Mouse (Mus musculus) hematopoietic stem cell, adult 5-6 weeks (primary cell): ENCODE measurements at regions not wholly inside any gene's neighbourhood (a gene's known extent, or its start where the extent isn't known, plus 50 kb on each side); places are given as distances from the start of the nearest gene placed in this dataset.
A peak's percentile ranks its signal among the peaks of the same experiment; 100 is the strongest.

Experiments used
- ATAC-seq, 2 experiments: fragments of 125-278 bp in 1 of 2; replicated peaks in 1 of 2; 2 replicates each; pipeline ENCODE4 v1.8.0; 2016 to 2017; ENCODE audit warnings: inconsistent platforms in 2 of 2, mild to moderate bottlenecking in 2 of 2, moderate number of reproducible peaks in 2 of 2, low read depth in 1 of 2, moderate TSS enrichment in 1 of 2; ENCODE audit not compliant: low FRiP score in 2 of 2, poor library complexity in 2 of 2, severe bottlenecking in 2 of 2, insufficient read depth in 1 of 2, low TSS enrichment in 1 of 2

DNA sequence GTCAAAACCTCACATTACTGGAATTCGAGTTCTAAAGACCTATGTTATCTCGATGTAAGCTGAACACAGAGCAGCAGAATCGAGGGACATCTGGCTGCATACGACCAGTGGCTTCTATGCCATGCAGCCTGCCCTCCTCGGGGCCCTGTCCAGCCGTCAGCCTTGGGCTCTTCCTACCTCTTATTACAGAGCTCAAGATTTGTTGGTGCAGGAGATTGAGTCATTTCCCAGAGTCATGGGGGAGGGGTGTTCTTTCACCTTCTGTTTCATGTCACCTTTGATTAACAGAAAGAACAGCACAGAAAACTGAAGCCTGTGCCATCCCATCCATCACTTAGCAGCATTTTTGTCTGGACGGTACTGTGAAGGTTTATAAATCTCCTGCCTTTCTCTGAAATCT is 52.1 kb downstream of the Sst start:
- no peak for ATAC-seq

DNA sequence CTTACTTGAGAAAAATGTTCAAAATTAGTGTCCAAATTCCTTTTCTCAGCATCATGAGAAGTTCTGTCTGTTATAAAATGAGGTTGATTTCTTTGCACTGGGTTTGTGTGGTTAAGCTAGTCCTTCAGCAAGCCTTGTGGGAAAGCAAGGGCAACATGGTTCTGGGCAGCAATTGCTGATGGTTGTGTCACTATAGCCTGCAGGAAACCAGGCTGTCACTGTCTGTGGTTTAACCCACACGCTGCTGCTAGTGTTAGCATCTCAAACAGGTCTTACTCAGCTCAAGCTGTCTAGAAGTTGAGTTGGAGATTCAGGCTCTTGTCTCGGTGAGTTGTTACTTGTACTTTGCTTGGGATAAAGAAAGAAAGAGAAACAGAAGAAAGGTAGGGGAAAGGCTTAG is 52.6 kb downstream of the Sst start:
- peak in 1 of 2 experiments; percentile 74; a peak in 3 of 4 replicates for ATAC-seq

DNA sequence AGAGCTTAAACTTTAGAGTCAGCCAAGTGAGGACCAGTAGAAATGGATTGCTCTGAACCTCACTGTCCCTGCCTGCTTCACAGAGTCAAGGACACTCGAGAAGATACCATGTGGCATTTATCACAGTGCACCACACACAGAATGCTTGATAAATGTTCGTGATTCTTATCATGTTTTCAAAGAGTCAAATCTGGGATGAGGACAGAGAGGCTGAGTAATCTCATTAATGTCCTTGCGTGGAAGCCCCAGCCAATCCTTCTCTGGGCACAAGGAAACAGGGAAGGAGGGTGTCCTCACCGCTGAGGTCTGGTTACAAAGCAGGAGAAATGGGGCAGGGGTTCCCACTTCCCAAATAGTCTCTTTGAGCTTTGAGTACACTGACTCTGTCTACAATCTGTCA is 55.8 kb downstream of the Sst start:
- no peak for ATAC-seq

DNA sequence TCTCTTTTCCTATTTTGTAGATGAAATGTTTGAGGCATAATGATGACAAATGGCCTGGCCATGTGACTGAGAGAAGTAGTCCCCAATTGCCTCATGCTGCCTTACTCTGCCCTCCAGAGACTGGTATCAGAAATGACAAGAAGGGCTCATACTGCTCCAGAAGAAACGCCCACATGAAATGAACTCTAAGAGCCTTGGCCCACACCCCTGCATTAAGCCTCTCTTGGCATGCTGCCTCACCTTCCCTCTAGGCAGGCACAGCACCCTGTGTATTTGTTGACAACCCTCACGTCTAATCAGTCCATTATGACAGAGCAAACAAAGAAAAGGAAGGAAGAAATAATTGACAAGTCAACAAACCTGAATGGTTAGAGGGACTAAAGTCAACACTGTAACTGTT is 57.2 kb downstream of the Sst start:
- ATAC-seq = no peak

DNA sequence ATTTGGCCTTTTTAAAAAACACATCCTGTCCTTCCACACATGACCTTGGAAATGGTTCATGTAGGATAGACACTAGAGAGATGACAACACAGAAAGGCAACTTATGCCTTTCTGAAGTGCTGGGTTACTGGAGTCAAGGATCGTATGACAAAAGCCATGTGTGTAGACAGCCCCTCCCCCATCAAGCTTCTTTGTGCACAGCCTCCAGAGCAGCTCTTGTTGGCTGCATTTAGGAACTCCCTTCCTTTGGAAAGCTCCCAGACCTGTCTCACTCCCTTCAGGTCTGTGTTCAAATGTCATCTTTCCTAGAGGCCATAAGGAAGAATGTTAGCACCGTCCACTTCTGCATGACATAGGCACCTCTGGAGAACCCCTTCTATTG is 57.7 kb downstream of the Sst start:
- ATAC-seq = no peak

DNA sequence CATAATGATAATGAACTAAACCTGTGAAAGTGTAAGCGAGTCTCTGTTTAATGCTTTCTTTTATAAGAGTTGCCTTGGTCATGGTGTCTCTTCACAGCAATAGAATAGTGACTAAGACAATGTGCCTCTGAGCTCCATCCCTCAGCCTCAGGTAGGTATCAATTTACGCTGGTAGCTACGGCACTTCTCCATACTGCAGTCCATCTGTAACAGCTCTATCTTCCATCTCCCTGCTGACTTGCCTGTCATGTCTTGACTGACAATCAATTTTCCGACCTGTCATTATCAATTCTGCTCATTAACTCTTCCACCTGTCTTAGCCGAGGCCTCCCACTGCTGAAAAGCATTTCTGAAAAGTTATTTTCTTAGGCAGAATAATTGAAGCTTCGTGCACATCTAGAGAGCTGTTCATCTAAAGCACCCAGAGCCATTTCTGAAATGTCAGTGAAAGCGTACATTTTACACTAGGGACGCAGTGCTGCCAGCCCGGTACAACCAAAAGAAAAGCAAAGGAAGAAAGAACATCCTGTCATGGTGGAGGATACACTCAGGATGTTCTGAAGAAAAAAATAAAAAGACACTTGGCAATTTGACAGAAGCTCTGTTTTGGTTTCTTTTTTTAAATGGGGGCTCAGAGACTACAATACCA is 58.2 kb downstream of the Sst start:
- no peak for ATAC-seq

- no peak for ATAC-seq
These were observed 65.1 kb downstream of the Sst start for GRCm38 (mm10) chr16:23825662-23826061.

DNA sequence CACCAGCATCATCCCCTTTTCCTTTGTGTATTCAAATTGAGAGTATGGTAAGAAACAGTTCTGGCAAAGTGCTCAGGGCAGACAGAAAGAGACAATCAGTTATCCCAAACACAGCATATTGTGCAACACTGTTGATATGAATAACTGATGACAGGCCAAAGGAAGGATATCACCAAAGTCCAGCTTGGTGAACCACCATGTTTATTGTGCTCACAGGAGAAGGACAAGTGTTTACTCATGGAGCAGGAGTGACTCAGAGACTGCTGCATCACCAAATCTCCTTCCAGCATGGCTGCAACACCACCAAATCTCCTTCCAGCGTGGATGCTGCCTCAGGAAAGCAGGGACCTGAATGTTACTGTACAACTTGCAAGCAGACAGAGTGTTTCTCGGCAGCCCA is 105.5 kb downstream of the Sst start:
- no peak for ATAC-seq

DNA sequence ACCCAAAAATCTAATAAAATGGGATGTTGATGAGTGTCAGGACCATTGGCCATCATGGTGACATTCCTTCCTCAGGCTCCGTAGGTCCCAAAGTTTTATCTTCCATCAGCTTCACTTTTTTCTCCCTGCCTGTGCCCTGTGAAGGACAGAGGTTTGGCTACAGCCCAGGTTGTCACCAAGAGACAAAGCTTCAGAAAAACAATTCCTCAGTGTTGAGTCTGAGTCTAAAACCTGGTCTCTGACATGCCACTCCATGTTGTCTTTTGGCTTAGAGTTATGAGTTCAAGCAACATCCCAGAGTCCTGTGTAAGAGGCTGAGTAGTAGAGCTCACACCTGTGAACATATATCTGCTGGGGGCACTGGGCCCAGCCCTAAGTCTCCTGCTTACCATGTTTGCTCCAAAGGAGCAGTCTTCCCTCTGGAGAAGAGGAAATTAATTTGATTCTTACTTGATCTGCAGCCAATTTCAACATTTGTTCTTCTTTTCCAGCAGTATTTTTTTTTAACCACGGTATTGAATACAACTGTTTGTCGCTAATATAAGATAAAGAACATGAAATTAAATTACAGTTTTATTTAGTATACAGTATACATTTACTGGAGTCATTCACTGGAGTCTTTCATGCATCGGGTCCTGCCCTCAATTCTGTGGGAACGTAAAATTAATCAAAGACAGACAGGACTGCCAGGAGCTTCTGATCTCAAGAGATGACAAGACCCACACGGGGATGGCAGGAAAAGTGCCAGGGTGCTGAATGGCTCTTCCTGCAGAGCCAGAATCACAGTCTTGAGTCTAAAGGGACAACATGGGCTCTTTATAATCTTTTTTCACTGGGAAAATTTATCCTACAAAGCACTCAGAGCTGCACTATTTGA is 106.5 kb downstream of the Sst start:
- no peak for ATAC-seq

DNA sequence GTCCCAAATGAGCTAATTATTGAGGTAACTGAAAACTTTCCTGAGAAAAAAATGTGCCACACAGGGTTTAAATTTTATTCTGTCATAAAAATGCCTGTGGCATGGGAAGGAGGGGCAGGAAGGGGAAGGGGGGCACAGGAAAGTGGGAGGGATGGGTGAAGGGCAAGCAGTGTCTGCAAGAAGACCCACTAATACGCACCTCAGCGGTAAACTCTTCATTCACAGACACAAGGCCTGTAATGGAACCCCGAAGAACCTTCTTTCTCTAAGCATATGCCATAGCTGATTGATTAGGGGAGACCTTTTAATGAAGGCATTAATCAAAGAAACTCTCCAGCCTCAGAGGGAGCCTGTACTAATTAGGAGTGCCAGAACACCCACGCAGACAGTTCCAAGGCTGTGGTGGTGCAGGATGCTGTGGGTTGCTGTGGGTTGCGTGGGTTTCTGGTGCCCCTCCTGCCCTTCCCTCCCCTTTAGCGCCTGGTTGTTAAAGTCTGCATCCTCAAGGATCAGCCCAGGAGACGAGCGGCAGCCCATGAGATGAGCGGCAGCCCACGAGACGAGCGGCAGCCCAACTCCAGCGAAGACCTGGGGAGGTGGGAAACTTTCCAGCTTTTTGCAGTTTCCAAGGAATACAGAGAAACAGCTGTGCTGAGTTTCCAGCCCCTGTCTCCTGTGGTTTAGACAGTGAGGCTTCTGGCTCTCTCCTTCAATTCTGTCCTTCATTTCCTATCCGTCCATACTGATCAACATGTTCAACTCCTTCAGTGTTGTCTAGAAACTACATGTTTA is 110.1 kb downstream of the Sst start:
- no peak for ATAC-seq

DNA sequence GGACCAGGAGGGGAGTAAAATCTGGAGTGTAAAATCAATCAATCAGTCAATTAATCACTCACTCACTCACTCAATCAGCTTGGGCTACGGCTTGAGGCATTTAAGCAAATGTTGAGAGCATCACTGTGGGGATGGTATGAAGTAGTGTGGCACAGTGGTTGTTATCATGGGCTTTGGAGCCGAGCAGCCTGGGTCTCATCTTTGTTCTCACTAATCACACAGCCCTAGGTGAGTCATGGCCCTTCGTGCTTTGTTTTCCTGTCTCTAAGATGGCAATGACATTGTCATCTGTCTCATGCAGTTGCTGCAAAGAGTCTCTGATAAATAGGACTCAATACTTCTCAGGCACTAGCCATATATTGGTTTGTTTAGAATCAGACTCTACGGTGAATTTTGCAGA is 112.9 kb downstream of the Sst start:
- ATAC-seq = no peak

DNA sequence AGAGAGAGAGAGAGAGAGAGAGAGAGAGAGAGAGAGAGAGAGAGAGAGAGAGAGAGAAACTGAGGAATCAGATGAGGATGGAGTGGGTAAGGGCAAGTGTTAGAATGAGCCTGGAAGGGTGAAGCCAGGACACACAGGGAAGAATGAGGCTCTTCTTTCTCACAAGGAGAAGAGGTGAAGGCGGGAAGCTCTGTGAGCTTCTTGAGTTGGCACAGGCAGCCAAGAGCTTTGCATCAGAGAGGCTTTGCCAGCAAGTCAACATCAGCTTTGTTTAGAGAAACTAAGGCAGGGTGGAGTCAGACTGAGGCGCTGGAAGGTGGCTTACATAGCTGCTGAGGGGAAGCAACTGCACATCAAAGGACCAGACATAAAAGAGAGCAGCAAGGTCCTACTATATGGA is 113.7 kb downstream of the Sst start:
- ATAC-seq = no peak

- no peak for ATAC-seq
These were observed 114.3 kb downstream of the Sst start for GRCm38 (mm10) chr16:23776501-23776900.

DNA sequence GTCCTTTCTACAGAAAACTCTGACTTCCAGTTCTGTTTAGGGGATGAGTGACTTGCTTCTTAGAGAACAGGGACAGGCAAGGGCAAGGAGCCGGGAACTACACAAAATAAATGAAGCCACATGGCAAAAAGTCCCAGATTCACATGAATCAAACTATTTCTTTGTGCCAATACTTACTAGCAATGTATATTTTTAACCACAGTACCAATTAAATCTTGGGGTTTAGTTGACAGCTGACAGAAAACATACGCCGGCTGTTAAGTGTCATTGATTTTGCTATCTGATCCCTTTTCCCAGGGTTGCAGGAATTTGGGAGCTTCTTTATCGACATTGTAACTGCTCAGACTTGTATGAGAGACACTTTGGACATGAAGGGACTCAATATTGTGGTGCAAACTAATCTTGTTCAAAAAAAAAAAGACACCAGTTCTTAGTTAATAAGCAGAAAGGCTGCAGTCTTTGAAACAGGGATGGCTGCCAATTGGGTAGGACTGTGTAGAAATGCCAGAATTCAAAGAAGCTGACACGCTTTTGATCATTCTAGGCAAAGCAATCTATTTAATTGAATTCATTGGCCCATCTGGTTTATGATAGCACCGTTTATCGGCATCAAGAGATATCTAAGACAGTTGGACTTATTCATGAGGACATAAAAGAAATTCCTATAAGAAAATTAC is 132.5 kb downstream of the Sst start:
- no peak for ATAC-seq

DNA sequence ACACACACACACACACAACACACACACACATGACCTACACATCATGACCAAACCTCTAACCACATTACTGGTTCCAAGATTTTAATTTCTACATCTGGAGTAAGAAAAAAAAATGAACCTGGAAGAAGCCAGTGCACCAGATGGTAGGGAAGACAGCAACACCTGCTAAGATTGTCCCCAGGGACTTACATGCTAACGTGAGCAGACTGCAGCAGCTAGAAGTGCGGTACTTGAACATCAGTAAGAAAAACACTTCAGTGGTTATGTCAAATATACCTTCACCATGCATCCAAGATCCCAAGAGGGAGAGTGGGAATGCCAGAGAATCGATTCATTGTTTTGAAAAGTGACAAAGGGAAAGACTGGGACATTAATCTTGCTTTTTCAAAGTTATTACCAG is 153.7 kb downstream of the Sst start:
- no peak for ATAC-seq

- no peak for ATAC-seq
These were observed 155.0 kb downstream of the Sst start for GRCm38 (mm10) chr16:23735722-23736121.

- no peak for ATAC-seq
These were observed 164.2 kb downstream of the Sst start for GRCm38 (mm10) chr16:23726562-23726961.

DNA sequence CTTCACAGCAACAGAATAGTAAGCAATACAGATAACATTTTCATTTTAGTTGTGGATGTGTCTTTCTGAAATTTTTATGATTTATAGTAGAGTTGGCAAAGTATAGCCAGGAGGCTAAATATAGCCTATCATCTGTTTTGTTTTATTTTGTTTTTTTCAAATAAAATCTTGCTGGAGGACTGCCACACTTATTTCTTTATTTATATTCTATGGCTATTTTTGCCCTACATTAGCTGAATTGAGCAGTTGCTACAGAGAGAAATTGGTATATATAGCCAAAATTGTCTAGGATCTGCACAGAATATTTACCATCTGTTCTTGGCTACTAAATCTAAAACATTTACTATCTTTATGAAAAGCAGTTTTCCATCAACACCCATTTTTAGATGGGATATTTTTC is 169.0 kb downstream of the Sst start:
- ATAC-seq = no peak
